Mouse (Mus musculus) embryonic facial prominence, embryonic 14.5 days (tissue): ENCODE measurements around the gene Rgs5. TPM values are rescaled to one million over a fixed set of nuclear protein-coding genes. Genes with fewer than 3 reads are reported as not detected.
A peak's percentile ranks its signal among the peaks of the same experiment; 100 is the strongest.

Experiments used
- ATAC-seq: fragments of 200-750 bp; cut with Nextera tagmentation; 2 replicates; pipeline ENCODE4 v1.8.0; 2017; ENCODE audit warnings: low read depth, moderate number of reproducible peaks, moderate TSS enrichment
- DNase-seq: peaks from one replicate; pipeline ENCODE4 v3.0.0-alpha.2; 2015; ENCODE audit warnings: low spot score
- H3K27ac ChIP-seq: fragments of 300-500 bp; sonication (generic); replicated peaks from 2 replicates; pipeline ENCODE4 v1.5.1; 2014; ENCODE audit warnings: low read depth, mild to moderate bottlenecking, low read length, moderate library complexity
- H3K27me3 ChIP-seq: fragments of 300-500 bp; sonication (generic); replicated peaks from 2 replicates; pipeline ENCODE4 v1.6.1; 2014; ENCODE audit warnings: low read length; ENCODE audit not compliant: control insufficient read depth, insufficient read depth
- H3K36me3 ChIP-seq: fragments of 300-500 bp; sonication (generic); 2 replicates; pipeline ENCODE4 v1.6.1; 2014; ENCODE audit warnings: low read length, mixed read lengths; ENCODE audit not compliant: control insufficient read depth, insufficient read depth
- H3K4me1 ChIP-seq: fragments of 300-500 bp; sonication (generic); 2 replicates; pipeline ENCODE4 v1.6.1; 2014; ENCODE audit warnings: antibody characterized with exemption, low read length; ENCODE audit not compliant: control insufficient read depth, insufficient read depth
- H3K4me2 ChIP-seq: fragments of 300-500 bp; sonication (generic); 2 replicates; pipeline ENCODE4 v1.6.1; 2014; ENCODE audit warnings: low read depth, mild to moderate bottlenecking, low read length, moderate library complexity, mixed read lengths
- H3K4me3 ChIP-seq: fragments of 300-500 bp; sonication (generic); 2 replicates; pipeline ENCODE4 v1.5.1; 2014; ENCODE audit warnings: low read depth, mild to moderate bottlenecking, low read length
- H3K9ac ChIP-seq: fragments of 300-500 bp; sonication (generic); 2 replicates; pipeline ENCODE4 v1.6.1; 2014; ENCODE audit warnings: low read depth, mild to moderate bottlenecking, low read length, moderate library complexity, mixed read lengths
- H3K9me3 ChIP-seq: fragments of 300-500 bp; sonication (generic); 2 replicates; pipeline ENCODE4 v1.6.1; 2016; ENCODE audit warnings: low read length; ENCODE audit not compliant: control insufficient read depth
- WGBS: fragments of 180-500 bp; shearing (Covaris S2); extraction: QIAGEN DNeasy Blood & Tissue Kit; methylation state at CpG from one replicate; pipeline ENCODE4 v1.1.7; 2014; 5-methylcytosine and 5-hydroxymethylcytosine counted together
- polyA plus RNA-seq: library from polyadenylated mRNA; unstranded; fragments of >200 nt; fragmentation: Nextera tagmentation; extraction: Ambion mirVana; gene quantifications from 2 replicates; pipeline ENCODE4 v1.2.1, GENCODE M21; 2014

Gene Rgs5
- polyA plus RNA-seq: 10.9 and 15.0 TPM in 2 replicates

DNA sequence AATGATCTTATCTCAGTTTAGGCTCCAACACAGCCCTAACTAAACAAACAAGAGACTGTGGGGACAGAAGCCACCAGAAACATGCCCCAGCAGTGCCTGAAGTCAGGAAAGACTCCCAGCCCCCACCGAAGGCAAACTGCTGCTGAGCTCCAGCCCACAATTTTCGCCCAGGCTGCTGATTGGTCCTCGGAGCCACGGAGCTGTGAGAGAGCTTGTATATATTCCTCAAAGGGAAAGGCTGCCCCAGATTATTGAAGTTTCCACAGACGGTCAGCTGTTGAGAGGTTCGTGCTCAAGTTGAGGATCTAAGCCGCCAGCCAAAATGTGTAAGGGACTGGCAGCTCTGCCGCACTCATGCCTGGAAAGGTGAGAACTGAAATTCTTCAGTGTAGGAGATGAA, at the start of gene Rgs5:
Gene Rgs5, plus strand, starts transcription at position 246 of the 400 bp plus-strand sequence.
- DNase-seq: peak; percentile 70
- Histone ChIP-seq H3K9ac (no peak within 1 kb of the TSS), H3K4me3 (peak within 1 kb of the TSS; percentile 10), H3K9me3 (no peaks in the 10 kb centered on the region), H3K27me3 (no peaks in the 10 kb centered on the region), H3K4me2 (peak within 1 kb of the TSS; percentile 44), H3K27ac (no peak within 1 kb of the TSS), H3K36me3 (no peaks in the 10 kb centered on the region), H3K4me1 (0 out of 2 replicates have a peak, but pooled peaks cover 3% of the 10 kb centered on the region)
- ATAC-seq: peak; percentile 63; the same call in 1 of the 2 replicates
- 4% methylated on average over 8 of the region's 8 CpGs for WGBS

DNA sequence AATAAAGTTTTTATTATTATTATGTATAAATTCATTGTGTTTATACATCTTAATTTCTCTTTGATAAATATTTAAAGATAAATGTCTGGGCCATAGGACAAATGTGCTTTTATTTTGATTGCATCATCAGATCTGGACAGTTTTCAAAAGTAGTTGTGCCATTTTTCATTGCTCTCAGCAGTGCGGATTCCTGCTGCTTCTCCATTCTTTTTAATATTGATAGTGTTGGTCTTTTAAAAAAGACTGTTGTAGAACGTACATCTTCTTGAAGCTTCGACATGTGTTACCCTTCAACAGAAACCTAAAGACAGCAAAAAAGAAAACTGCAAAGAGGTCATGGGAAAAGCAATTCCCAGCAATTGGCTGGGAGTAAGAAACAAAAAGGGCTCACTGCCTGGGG, 49.1 kb upstream of the Rgs5 start:
- DNase-seq (no peak), ATAC-seq (no peak)
- Histone ChIP-seq H3K9ac (no peak overlapping the region), H3K4me1 (no peaks in the 10 kb centered on the region), H3K4me2 (no peak overlapping the region), H3K4me3 (no peak overlapping the region), H3K9me3 (no peaks in the 10 kb centered on the region), H3K27me3 (no peaks in the 10 kb centered on the region), H3K36me3 (no peaks in the 10 kb centered on the region), H3K27ac (no peak overlapping the region)
- 78% methylated on average over 3 of the region's 3 CpGs for WGBS

DNA sequence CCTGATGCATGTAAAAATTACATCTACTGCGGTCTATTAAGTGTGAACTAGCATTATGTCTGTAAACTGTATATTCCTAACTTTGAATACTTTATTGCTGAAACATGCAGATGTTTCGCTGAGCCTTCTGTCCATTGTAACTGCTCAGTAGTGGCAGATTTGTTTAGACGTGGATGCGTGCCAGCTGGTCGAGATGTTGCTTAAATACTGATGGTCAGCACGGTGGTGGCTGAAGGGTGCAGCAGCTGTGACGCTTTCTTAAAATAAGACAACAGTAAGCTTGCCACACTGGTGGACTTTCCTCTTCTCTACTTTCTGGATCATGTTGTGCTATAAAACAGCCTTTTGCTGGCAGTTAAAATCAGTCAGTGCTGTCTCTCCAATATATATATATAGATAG, 25.6 kb upstream of the Rgs5 start:
- Histone ChIP-seq H3K4me3 (no peak overlapping the region), H3K36me3 (no peaks in the 10 kb centered on the region), H3K4me2 (no peak overlapping the region), H3K27ac (no peak overlapping the region), H3K27me3 (no peaks in the 10 kb centered on the region), H3K9ac (no peak overlapping the region), H3K4me1 (no peaks in the 10 kb centered on the region), H3K9me3 (no peaks in the 10 kb centered on the region)
- no peak for DNase-seq
- ATAC-seq: no peak
- WGBS: 77% methylated on average over 7 of the region's 7 CpGs

GRCm38 (mm10) chr1:169637251-169637750, 18.0 kb upstream of the Rgs5 start:
- Histone ChIP-seq H3K9me3 (no peaks in the 10 kb centered on the region), H3K27me3 (no peaks in the 10 kb centered on the region), H3K4me2 (no peak overlapping the region), H3K4me3 (no peak overlapping the region), H3K36me3 (no peaks in the 10 kb centered on the region), H3K9ac (no peak overlapping the region), H3K27ac (no peak overlapping the region), H3K4me1 (no peaks in the 10 kb centered on the region)
- no peak for ATAC-seq
- WGBS: 53% methylated on average over 14 of the region's 14 CpGs
- no peak for DNase-seq

GRCm38 (mm10) chr1:169644884-169645653, 10.2 kb upstream of the Rgs5 start:
- Histone ChIP-seq H3K4me1 (no peaks in the 10 kb centered on the region), H3K4me2 (no peak overlapping the region), H3K27ac (no peak overlapping the region), H3K9ac (no peak overlapping the region), H3K9me3 (no peaks in the 10 kb centered on the region), H3K4me3 (no peak overlapping the region), H3K36me3 (no peaks in the 10 kb centered on the region), H3K27me3 (no peaks in the 10 kb centered on the region)
- WGBS: 65% methylated on average over 7 of the region's 7 CpGs
- DNase-seq (no peak), ATAC-seq (no peak)

DNA sequence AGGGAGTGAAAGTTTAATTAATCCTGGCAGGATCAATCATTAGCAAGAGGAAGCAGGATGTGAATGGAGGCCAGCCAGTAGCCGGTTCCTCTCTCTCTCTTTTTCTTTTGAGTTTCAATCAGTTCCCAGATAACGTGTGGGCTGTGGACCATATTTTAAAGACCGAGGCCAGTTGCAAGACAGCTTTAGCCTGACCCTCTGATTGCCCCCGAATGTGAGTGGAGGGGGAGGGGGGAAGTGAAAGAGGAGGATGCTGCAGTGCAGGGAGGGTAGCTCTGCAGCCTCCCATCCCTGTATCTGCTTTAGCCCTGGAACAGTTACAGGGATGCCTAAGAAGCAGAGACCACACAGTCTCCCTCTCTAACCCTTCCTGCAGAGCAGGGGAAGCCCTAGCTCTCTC, 4.2 kb downstream of the Rgs5 start:
- ATAC-seq (no peak), DNase-seq (no peak)
- Histone ChIP-seq H3K36me3 (no peaks in the 10 kb centered on the region), H3K9me3 (no peaks in the 10 kb centered on the region), H3K4me2 (no peak overlapping the region), H3K4me1 (0 out of 2 replicates have a peak, but pooled peaks cover 3% of the 10 kb centered on the region), H3K4me3 (no peak overlapping the region), H3K9ac (no peak overlapping the region), H3K27me3 (no peaks in the 10 kb centered on the region), H3K27ac (no peak overlapping the region)
- WGBS: 8% methylated on average over 4 of the region's 4 CpGs

GRCm38 (mm10) chr1:169667328-169667727, 12.0 kb downstream of the Rgs5 start:
- Histone ChIP-seq H3K4me2 (no peak overlapping the region), H3K9me3 (no peaks in the 10 kb centered on the region), H3K36me3 (no peaks in the 10 kb centered on the region), H3K27me3 (no peaks in the 10 kb centered on the region), H3K9ac (no peak overlapping the region), H3K27ac (no peak overlapping the region), H3K4me1 (no peaks in the 10 kb centered on the region), H3K4me3 (no peak overlapping the region)
- DNase-seq: no peak
- ATAC-seq: no peak
- WGBS: 65% methylated on average over 4 of the region's 4 CpGs

- no peak overlapping the region for H3K9ac ChIP-seq
- H3K9me3 ChIP-seq: no peaks in the 10 kb centered on the region
- WGBS: 35% methylated on average over 1 of the region's 1 CpGs
- no peak overlapping the region for H3K27ac ChIP-seq
- DNase-seq (peak; percentile 83), ATAC-seq (0 out of 2 replicates have a peak, but pooled peaks have one; percentile 30)
- no peak overlapping the region for H3K4me2 ChIP-seq
- H3K4me1 ChIP-seq: no peaks in the 10 kb centered on the region
- H3K4me3 ChIP-seq: no peak overlapping the region
- H3K27me3 ChIP-seq: no peaks in the 10 kb centered on the region
- H3K36me3 ChIP-seq: no peaks in the 10 kb centered on the region
These were observed 15.4 kb downstream of the Rgs5 start for GRCm38 (mm10) chr1:169670705-169671104.

DNA sequence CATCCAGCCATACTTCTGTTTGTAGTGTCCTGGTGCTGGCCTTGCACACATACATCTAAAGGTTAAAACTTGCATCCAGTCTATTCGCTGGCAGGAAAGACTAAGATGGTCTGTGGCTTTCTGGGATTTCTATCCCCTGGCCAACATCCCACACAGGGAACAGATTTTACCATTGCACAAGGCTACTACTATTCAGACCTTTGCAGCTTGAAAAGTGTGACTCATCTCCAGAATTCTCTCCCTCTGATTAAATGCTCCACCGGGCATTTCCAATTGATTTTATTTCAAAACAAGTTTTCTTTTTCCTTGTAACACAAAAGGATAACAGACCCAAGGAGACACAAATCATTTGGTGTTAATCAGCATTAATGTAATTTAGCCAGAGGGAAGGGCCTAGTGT, 16.5 kb downstream of the Rgs5 start:
- H3K9ac ChIP-seq: no peak overlapping the region
- H3K27ac ChIP-seq: no peak overlapping the region
- H3K4me1 ChIP-seq: no peaks in the 10 kb centered on the region
- no peaks in the 10 kb centered on the region for H3K27me3 ChIP-seq
- 82% methylated on average over 2 of the region's 2 CpGs for WGBS
- H3K36me3 ChIP-seq: no peaks in the 10 kb centered on the region
- DNase-seq: no peak
- H3K9me3 ChIP-seq: no peaks in the 10 kb centered on the region
- ATAC-seq: no peak
- no peak overlapping the region for H3K4me2 ChIP-seq
- H3K4me3 ChIP-seq: no peak overlapping the region
